15 mouse cellular contexts compared by ENCODE assay signal in the genomic region with DNA sequence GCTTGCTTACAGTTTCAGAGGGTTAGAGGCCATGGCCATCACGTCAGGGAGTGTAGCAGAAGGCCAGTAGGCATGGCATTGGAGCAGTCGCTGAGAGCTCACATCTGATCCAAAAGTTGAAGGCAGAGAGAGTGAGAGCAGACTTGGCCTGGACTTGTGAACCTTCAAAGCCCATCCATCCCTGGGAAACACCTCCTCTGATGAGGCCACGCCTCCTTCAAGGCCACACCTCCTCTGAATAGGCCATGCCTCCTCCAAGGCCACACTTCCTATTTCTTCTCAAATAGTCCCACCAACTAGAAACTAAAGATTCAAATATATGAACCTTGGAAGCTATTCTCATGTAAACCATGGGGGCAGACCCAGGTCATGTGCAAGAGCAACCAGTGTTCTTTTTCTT. TPM values are rescaled to one million over a fixed set of nuclear protein-coding genes. Genes with fewer than 3 reads are reported as not detected.
A peak's percentile ranks its signal among the peaks of the same experiment; 100 is the strongest.
DNase-seq lines count a peak whose midpoint lies in the region; ATAC-seq lines count a peak whose summit lies in the region.
"Had no signal": no experiment of that assay in that cellular context is flagged by ENCODE, and none has a peak within 500 bp of the region (broad histone marks: within the 10 kb centered on the region; RNA-seq: fewer than 3 reads in every experiment).

No protein-coding gene starts in this region.

- DNase-seq in liver (peak; percentile 50), ES-CJ7 (ENCODE audit: low read depth, low spot score) (peak; percentile 60)
- no peak for DNase-seq in hindbrain, embryonic 11.5 days (ENCODE audit: low spot score)
- DNase-seq: cerebellum, adult 18-20 months; heart, postnatal 36 days; layer of hippocampus, adult 9-11 months; right cerebral cortex, postnatal 14 days had no signal

- WGBS in liver, embryonic 12.5 days (ENCODE audit: insufficient replicate concordance) = 41% methylated on average over 3 of the region's 3 CpGs
- 45% methylated on average over 3 of the region's 3 CpGs for WGBS in midbrain, embryonic 16.5 days
- 38% methylated on average over 3 of the region's 3 CpGs for WGBS in hindbrain, embryonic 11.5 days

- H3K36me3 ChIP-seq in liver, embryonic 12.5 days = no peaks in the 10 kb centered on the region
- H3K36me3 ChIP-seq in megakaryocyte, embryonic 14.5 days (replicated peaks; ENCODE audit: low read length) = peaks cover 28% of the 10 kb centered on the region
- H3K36me3 ChIP-seq in midbrain, embryonic 16.5 days (ENCODE audit: control insufficient read depth, insufficient read depth, low read length) = no peaks in the 10 kb centered on the region
- H3K36me3 ChIP-seq in hindbrain, embryonic 11.5 days (ENCODE audit: control insufficient read depth, insufficient read depth, low read length) = no peaks in the 10 kb centered on the region
- H3K36me3 ChIP-seq: midbrain, embryonic 12.5 days; neural tube, embryonic 13.5 days had no signal

- H3K9me3 ChIP-seq in liver, embryonic 12.5 days (replicated peaks) = no peaks in the 10 kb centered on the region
- no peaks in the 10 kb centered on the region for H3K9me3 ChIP-seq in megakaryocyte, embryonic 14.5 days
- H3K9me3 ChIP-seq in midbrain, embryonic 16.5 days (replicated peaks; ENCODE audit: control insufficient read depth, low read length, poor library complexity, severe bottlenecking) = no peaks in the 10 kb centered on the region
- no peaks in the 10 kb centered on the region for H3K9me3 ChIP-seq in hindbrain, embryonic 11.5 days (ENCODE audit: control insufficient read depth, low read length)
- H3K9me3 ChIP-seq: midbrain, embryonic 12.5 days; neural tube, embryonic 13.5 days had no signal

- no peak overlapping the region for H3K4me2 ChIP-seq in liver, embryonic 12.5 days
- no peak overlapping the region for H3K4me2 ChIP-seq in midbrain, embryonic 16.5 days (ENCODE audit: low read length)
- no peak overlapping the region for H3K4me2 ChIP-seq in hindbrain, embryonic 11.5 days (replicated peaks; ENCODE audit: low read depth, low read length)
- H3K4me2 ChIP-seq: midbrain, embryonic 12.5 days; neural tube, embryonic 13.5 days had no signal

- no peak overlapping the region for H3K9ac ChIP-seq in liver, embryonic 12.5 days
- no peak overlapping the region for H3K9ac ChIP-seq in midbrain, embryonic 16.5 days (ENCODE audit: low read depth, low read length)
- no peak overlapping the region for H3K9ac ChIP-seq in hindbrain, embryonic 11.5 days (ENCODE audit: low read depth, low read length)
- H3K9ac ChIP-seq: midbrain, embryonic 12.5 days; neural tube, embryonic 13.5 days had no signal

- H3K27ac ChIP-seq in liver, embryonic 12.5 days = no peak overlapping the region
- H3K27ac ChIP-seq in midbrain, embryonic 16.5 days (ENCODE audit: low read length) = no peak overlapping the region
- no peak overlapping the region for H3K27ac ChIP-seq in hindbrain, embryonic 11.5 days (ENCODE audit: low read depth, low read length)
- H3K27ac ChIP-seq: midbrain, embryonic 12.5 days; neural tube, embryonic 13.5 days had no signal

- H3K4me3 ChIP-seq in liver, embryonic 12.5 days = no peak overlapping the region
- H3K4me3 ChIP-seq in megakaryocyte, embryonic 14.5 days (replicated peaks) = peak overlapping the region; percentile 89
- no peak overlapping the region for H3K4me3 ChIP-seq in midbrain, embryonic 16.5 days (ENCODE audit: low read depth, low read length)
- H3K4me3 ChIP-seq in hindbrain, embryonic 11.5 days (ENCODE audit: low read depth, low read length) = no peak overlapping the region
- H3K4me3 ChIP-seq: midbrain, embryonic 12.5 days; neural tube, embryonic 13.5 days had no signal

- peaks cover 65% of the 10 kb centered on the region for H3K27me3 ChIP-seq in liver, embryonic 12.5 days (replicated peaks)
- H3K27me3 ChIP-seq in megakaryocyte, embryonic 14.5 days (replicated peaks) = no peaks in the 10 kb centered on the region
- no peaks in the 10 kb centered on the region for H3K27me3 ChIP-seq in midbrain, embryonic 16.5 days (ENCODE audit: control insufficient read depth, insufficient read depth, low read depth, low read length)
- H3K27me3 ChIP-seq in hindbrain, embryonic 11.5 days (ENCODE audit: control insufficient read depth, insufficient read depth, low read length) = no peaks in the 10 kb centered on the region

- H3K4me1 ChIP-seq in liver, embryonic 12.5 days = peaks cover 29% of the 10 kb centered on the region
- peaks cover 82% of the 10 kb centered on the region for H3K4me1 ChIP-seq in megakaryocyte, embryonic 14.5 days
- peaks cover 14% of the 10 kb centered on the region for H3K4me1 ChIP-seq in midbrain, embryonic 16.5 days (ENCODE audit: control insufficient read depth, insufficient read depth, low read length)
- H3K4me1 ChIP-seq in hindbrain, embryonic 11.5 days (replicated peaks; ENCODE audit: control insufficient read depth, insufficient read depth, low read length) = no peaks in the 10 kb centered on the region

- ATAC-seq in liver, embryonic 12.5 days = no peak
- 0 out of 2 replicates have a peak, but pooled peaks have one; percentile 57 for ATAC-seq in erythroblast, adult 5-6 weeks (replicated peaks; ENCODE audit: low FRiP score, poor library complexity, severe bottlenecking)
- ATAC-seq in midbrain, embryonic 16.5 days = no peak
- no peak for ATAC-seq in hindbrain, embryonic 11.5 days (ENCODE audit: low FRiP score)
- ATAC-seq: forebrain, embryonic 14.5 days had no signal

RNA-seq across cellular contexts. Expression of gene Ercc1, which starts 9.0 kb away (rescaled TPM):
- 25.8 and 31.5 TPM in 2 replicates for polyA plus RNA-seq in liver, embryonic 12.5 days (2016; fragmentation: Nextera tagmentation; extraction: Ambion mirVana)
- 8.6 and 8.8 TPM in 2 replicates for total RNA-seq in erythroblast, adult 5-6 weeks (2015; ENCODE audit: low replicate concordance)
- 4.6 and 5.2 TPM in 2 replicates for total RNA-seq in erythroblast, adult 5-6 weeks (2017; ENCODE audit: low replicate concordance)
- 36.5 and 52.2 TPM in 2 replicates for polyA plus RNA-seq in megakaryocyte, embryonic 14.5 days (2012; ENCODE audit: insufficient read depth, low replicate concordance)
- 80.1 and 82.4 TPM in 2 replicates for polyA plus RNA-seq in midbrain, embryonic 16.5 days (2015; fragmentation: Nextera tagmentation; extraction: Ambion mirVana)
- 108 and 112 TPM in 2 replicates for polyA plus RNA-seq in hindbrain, embryonic 11.5 days (2014; fragmentation: Nextera tagmentation; extraction: Ambion mirVana)

RNA-seq across cellular contexts. Expression of gene Cd3eap, which starts 23.7 kb away (rescaled TPM):
- 19.5 and 19.9 TPM in 2 replicates for polyA plus RNA-seq in liver, embryonic 12.5 days (2016; fragmentation: Nextera tagmentation; extraction: Ambion mirVana)
- 1.2 and 1.9 TPM in 2 replicates for total RNA-seq in erythroblast, adult 5-6 weeks (2015; ENCODE audit: low replicate concordance)
- total RNA-seq in erythroblast, adult 5-6 weeks (2017; ENCODE audit: low replicate concordance) = 2.6 and 5.7 TPM in 2 replicates
- polyA plus RNA-seq in megakaryocyte, embryonic 14.5 days (2012; ENCODE audit: insufficient read depth, low replicate concordance) = 13.3 and 50.4 TPM in 2 replicates
- polyA plus RNA-seq in midbrain, embryonic 16.5 days (2015; fragmentation: Nextera tagmentation; extraction: Ambion mirVana) = 24.1 and 24.6 TPM in 2 replicates
- polyA plus RNA-seq in hindbrain, embryonic 11.5 days (2014; fragmentation: Nextera tagmentation; extraction: Ambion mirVana) = 14.7 and 15.2 TPM in 2 replicates

RNA-seq across cellular contexts. Expression of gene Ppp1r13l, which starts 24.0 kb away (rescaled TPM):
- 1.7 and 1.9 TPM in 2 replicates for polyA plus RNA-seq in liver, embryonic 12.5 days (2016; fragmentation: Nextera tagmentation; extraction: Ambion mirVana)
- total RNA-seq in erythroblast, adult 5-6 weeks (2015; ENCODE audit: low replicate concordance) = 0.19 and 3.3 TPM in 2 replicates
- total RNA-seq in erythroblast, adult 5-6 weeks (2017; ENCODE audit: low replicate concordance) = not detected in 2 replicates
- polyA plus RNA-seq in megakaryocyte, embryonic 14.5 days (2012; ENCODE audit: insufficient read depth, low replicate concordance) = 21.5 and 54.3 TPM in 2 replicates
- polyA plus RNA-seq in midbrain, embryonic 16.5 days (2015; fragmentation: Nextera tagmentation; extraction: Ambion mirVana) = 2.0 and 2.8 TPM in 2 replicates
- polyA plus RNA-seq in hindbrain, embryonic 11.5 days (2014; fragmentation: Nextera tagmentation; extraction: Ambion mirVana) = 3.2 and 5.0 TPM in 2 replicates

RNA-seq across cellular contexts. Expression of gene Fosb, which starts 25.7 kb away (rescaled TPM):
- 0.04 and 0.05 TPM in 2 replicates for polyA plus RNA-seq in liver, embryonic 12.5 days (2016; fragmentation: Nextera tagmentation; extraction: Ambion mirVana)
- total RNA-seq in erythroblast, adult 5-6 weeks (2015; ENCODE audit: low replicate concordance) = 2.9 and 3.1 TPM in 2 replicates
- total RNA-seq in erythroblast, adult 5-6 weeks (2017; ENCODE audit: low replicate concordance) = 2.2 and 3.8 TPM in 2 replicates
- polyA plus RNA-seq in megakaryocyte, embryonic 14.5 days (2012; ENCODE audit: insufficient read depth, low replicate concordance) = 12.9 and 33.1 TPM in 2 replicates
- 0.06 TPM in 2 replicates for polyA plus RNA-seq in midbrain, embryonic 16.5 days (2015; fragmentation: Nextera tagmentation; extraction: Ambion mirVana)
- polyA plus RNA-seq in hindbrain, embryonic 11.5 days (2014; fragmentation: Nextera tagmentation; extraction: Ambion mirVana) = not detected in 2 replicates
- polyA plus RNA-seq: embryonic facial prominence, embryonic 11.5 days; forebrain, embryonic 14.5 days had no signal

RNA-seq across cellular contexts. Expression of gene Ercc2, which starts 46.2 kb away (rescaled TPM):
- 9.9 and 10.9 TPM in 2 replicates for polyA plus RNA-seq in liver, embryonic 12.5 days (2016; fragmentation: Nextera tagmentation; extraction: Ambion mirVana)
- total RNA-seq in erythroblast, adult 5-6 weeks (2015; ENCODE audit: low replicate concordance) = 1.3 and 2.7 TPM in 2 replicates
- 11.4 and 18.0 TPM in 2 replicates for total RNA-seq in erythroblast, adult 5-6 weeks (2017; ENCODE audit: low replicate concordance)
- 24.2 and 30.8 TPM in 2 replicates for polyA plus RNA-seq in megakaryocyte, embryonic 14.5 days (2012; ENCODE audit: insufficient read depth, low replicate concordance)
- polyA plus RNA-seq in midbrain, embryonic 16.5 days (2015; fragmentation: Nextera tagmentation; extraction: Ambion mirVana) = 28.0 and 29.5 TPM in 2 replicates
- polyA plus RNA-seq in hindbrain, embryonic 11.5 days (2014; fragmentation: Nextera tagmentation; extraction: Ambion mirVana) = 7.7 and 8.7 TPM in 2 replicates
